Mouse (Mus musculus) MEL (cell line): Measurements from ENCODE around the gene Cdhr5.

ENCODE experiments used
- CHD2 ChIP-seq: IDR thresholded peaks from 2 replicates; pipeline ENCODE4 v1.6.1; 2011; ENCODE audit warnings: low read length, improper control_type of control experiment
- MAFK ChIP-seq: IDR thresholded peaks from 2 replicates; pipeline ENCODE4 v1.6.1; 2011; ENCODE audit warnings: low read depth, mild to moderate bottlenecking, low read length, improper control_type of control experiment, borderline replicate concordance
- NELFE ChIP-seq: IDR thresholded peaks from 2 replicates; pipeline ENCODE4 v1.6.1; 2011; ENCODE audit warnings: low read depth, low read length, improper control_type of control experiment

GRCm38 (mm10) chr7:141275356-141275755, 1.2 kb downstream of the Cdhr5 start:
- TF ChIP-seq CHD2 = no peak
- TF ChIP-seq NELFE = no peak
- no peak for TF ChIP-seq MAFK
